Mouse (Mus musculus) neutrophil, adult 5-6 weeks (primary cell): ENCODE results near the gene Hecw2. TPM values are rescaled to one million over a fixed set of nuclear protein-coding genes. Genes with fewer than 3 reads are reported as not detected.

Experiments used
- ATAC-seq: fragments of 151-379, 151-347 bp; 2 replicates; pipeline ENCODE4 v1.8.0; 2017; ENCODE audit warnings: mild to moderate bottlenecking, moderate TSS enrichment; ENCODE audit not compliant: insufficient number of reproducible peaks, poor library complexity, low FRiP score, severe bottlenecking; ENCODE audit errors: extremely low read depth
- total RNA-seq: library from RNA; stranded (forward); fragments of 200-1000 nt; gene quantifications from 2 replicates; pipeline ENCODE4 v1.2.3, GENCODE M21; 2017

Gene Hecw2
- total RNA-seq, result 0.98 and 2.2 TPM in 2 replicates

DNA sequence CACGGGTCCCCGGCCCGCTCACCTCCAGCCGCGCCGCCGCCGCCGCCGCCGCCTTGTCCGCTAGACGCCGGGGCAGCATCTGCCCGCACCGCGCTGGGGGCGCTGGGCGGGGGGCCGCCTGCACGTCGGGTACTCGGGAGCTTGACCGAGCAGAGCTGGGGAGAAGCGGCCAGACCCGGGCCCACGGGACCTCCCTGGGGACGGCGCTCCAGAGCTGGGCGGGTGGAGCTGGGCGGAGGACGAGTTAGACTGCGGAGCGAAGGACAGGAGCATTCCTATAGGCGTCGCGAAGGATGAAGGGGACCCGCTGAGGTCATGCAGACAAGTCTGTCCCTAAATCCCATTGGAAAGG is at the start of gene Hecw2:
Hecw2 (minus strand) TSS at position 215 of the 352 bp plus-strand sequence.
- ATAC-seq, result no peak

DNA sequence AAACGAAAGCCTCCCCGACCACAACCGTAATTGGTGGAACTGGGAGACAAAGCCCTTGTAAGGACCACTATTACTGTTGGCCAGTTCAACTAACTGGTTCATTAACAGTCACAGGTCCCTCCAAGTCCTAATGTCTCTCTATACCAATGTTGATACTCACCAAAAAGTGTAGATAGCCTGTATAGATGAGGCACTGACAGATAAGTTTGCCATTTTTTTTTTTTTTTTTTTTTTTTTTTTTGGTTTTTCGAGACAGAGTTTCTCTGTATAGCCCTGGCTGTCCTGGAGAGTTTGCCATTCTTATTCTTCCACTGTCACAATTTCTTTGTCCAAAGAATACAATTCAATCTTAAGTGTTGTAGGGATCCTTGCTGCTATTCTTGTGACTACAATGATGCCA is 47.8 kb upstream of the Hecw2 start:
- ATAC-seq, result no peak

DNA sequence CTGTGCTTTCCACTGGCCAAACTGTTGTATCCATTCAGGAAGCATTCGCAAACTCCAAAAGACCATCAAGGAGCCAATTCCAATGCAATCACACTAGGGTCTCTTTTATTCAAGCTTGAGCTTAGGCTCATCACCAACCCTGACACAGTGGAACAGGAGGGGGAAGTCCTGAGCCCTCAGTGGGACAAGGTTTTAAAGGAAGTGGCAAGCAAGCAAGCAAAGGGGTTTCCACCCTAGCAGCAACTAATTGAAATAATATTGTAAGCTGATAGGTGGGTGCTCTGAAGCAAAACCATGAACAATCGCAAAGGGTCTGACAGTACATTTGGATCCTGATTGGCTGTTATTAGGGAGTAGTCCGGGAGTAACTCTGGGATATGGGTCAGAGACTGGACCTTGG is 25.3 kb upstream of the Hecw2 start:
- no peak for ATAC-seq

DNA sequence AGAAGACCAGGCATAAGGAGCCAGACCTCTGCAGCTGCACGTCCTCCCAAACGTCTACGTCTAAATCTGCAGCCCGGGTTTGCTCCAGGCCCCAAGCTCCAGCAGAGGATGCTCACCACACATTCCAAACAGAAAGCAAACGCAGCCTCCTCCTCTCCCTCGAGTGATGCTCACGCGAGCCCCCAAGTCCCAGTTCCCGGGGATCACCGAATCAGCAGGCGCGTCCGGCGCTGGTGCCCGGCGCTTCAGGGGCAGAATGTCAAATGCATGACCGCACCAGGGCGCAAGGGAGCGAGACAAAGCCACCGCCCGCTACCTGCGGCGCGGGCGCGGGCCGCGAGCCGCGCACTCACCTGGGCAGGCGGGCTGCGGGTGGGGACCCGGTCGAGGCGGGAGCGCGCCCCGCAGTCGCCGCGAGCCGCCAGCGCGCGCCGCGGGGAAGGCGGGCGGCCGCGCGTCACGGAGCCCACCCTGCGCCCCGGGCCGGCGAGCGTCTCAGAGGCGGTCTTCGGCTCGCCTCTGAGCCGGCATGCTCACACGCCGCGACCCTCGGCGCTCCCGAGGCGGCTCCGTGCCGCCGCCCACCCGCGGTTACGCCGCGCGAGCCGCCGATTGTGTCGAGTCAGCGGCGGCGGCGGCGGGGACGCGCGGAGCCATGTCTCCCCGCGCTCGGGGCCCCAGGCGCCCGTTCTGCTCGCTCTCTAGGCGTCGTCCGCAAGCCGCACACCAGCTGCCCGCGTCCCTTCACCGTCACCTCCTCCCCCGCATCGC is 600 bp downstream of the Hecw2 start:
- no peak for ATAC-seq

DNA sequence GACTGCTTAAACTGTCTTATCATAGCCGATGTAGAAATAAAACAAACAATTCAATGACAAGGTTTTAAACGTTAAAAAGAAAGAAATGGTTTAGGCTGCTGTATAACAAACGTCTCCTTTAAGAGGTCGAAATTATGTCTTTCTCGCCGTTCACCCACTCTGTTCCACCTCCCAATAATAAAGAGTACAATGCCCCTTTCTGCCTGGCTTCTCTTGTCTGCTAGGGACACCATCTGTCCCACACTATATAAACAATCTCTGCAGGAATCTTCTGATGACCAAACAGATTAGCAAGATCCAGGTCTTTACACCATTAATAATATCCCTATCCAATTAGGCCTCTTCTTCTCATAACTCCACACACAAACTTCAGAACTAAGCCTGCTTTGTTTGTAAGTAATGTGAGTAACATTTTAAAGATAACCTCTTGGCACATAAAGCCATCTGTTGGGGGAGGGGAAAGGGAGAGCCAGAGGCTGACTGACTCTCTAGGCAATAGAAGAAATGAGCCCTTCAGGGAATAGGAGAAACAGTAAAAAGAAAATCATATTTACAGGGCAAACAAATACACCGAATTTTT is 1.7 kb downstream of the Hecw2 start:
- ATAC-seq, result no peak

DNA sequence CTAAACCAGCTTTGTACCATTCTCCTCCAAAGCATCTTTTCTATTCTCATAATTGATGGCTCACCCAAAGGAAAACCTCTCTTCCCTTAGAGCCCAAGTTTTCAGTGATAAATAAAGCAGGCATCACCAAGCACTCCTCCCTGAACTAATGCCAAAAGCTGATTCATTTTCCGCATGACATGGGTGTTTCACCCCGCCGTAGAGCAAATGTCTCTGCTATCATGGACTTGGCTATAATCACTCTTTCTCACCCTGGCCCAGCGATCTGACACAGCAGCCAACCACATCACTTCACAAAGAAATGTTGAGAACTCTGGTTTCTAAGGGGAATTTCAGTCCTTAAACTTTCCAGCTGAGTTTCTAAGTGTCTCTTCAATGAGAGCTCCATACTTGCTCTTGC is 7.4 kb downstream of the Hecw2 start:
- ATAC-seq, result no peak

DNA sequence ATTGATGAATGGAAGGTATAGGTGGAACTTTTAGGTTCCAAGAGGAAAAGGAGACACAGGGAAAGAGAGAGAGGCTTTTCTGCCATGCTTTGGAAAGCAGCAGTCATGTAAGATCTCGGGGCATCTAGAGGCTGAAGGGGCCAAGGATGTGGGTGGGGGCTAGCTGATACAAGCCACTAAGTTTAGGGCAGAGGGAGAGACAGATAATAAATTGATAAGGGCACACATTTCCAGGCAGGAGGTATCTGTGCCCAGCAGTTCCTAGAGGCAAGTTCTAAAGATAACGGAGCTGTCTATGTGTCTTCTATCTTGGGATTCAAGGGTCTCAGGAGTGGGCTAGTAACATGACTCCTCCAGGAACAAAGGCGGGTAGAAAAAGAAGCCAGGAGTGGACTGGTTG is 8.6 kb downstream of the Hecw2 start:
- ATAC-seq, result no peak

DNA sequence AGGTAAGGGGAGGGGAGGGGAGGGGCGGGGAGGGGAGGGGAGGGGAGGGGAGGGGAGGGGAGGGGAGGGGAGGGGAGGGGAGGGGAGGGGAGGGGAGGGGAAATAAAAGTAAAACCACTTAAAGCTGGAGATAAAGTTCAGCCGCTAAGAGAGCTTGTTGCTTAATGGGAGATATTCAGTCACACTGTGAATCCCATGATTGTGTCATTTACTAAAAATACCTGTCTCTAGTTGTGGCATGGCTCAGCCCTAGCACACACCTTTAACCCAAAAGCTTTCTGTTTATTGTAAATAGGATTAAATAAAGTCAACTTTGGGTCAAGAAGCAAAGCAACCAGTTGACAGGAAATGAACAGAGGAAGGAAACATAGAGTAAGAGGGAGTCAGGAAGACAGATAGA is 14.3 kb downstream of the Hecw2 start:
- ATAC-seq, result no peak

DNA sequence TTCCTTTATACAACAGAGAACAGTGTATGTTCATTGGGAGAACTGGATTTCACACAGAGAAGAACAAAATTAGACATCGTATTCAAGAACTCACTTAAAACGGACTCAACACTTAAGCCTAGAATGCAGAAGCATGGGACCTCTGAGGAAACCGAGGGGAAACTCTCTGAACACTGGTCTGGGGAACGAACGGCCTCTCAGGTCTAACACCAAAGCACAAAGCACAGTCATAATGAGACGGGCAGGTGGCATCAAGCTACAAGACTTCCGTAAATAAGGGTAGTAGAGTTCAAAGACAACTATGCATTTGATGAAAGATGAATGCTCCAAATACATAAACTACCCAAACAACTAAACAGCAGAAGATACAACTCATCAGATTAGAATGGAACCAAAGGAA is 15.8 kb downstream of the Hecw2 start:
- no peak for ATAC-seq

DNA sequence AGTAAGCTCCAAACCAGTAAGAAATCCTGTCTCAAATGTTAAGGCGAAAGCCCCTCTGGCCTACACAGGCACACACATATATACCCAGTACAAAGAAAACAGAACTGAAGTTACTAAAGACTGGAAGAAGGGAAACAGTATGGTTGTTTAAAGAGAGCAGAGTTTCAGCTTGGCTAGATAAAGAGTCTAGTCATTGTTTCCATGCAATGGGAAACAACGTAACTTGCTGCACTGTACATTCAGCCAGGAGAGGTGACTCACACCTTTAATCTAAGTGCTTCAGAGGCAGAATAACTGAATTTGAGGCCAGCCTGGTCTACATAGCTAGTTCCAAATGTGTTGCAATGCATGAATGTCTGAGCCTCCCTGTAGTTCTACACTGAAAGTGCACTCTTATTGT is 18.4 kb downstream of the Hecw2 start:
- ATAC-seq, result no peak

DNA sequence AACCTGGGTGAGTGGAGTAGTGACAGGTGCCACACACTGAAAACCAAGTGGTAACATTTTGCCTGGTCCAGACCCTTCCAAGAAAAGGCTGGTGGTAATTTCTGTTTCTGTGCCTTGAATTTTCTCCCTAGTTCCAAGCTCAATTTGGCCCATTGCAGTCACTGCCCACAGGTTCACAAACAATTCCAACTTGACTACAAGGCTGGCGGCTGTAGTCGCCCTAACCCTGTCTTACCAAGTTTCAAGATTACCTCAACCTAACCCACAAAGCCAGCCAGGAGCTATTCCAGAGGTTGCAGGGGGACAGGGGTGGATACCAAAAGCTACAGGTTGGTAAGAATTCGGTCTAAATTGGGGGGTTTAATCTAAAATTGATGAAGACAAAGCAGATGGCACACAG is 27.0 kb downstream of the Hecw2 start:
- ATAC-seq, result no peak

DNA sequence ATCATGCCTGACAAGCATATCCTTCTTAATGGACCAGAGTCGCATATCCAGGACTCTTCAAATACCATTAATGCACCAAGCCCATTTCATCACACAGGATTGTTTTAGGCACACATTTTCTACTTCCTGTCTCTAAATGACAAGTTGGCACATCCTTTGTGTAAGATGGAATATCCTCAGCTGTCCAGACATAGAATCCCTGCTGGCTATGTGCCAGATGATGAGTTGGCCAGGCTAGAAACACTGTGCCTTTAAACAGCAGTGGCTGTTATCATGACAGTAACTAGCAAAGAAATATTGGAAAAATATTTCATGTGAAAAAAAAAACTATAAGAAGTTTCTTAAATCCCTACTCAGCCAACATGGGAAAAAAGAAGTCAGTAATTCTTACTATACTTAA is 35.4 kb downstream of the Hecw2 start:
- no peak for ATAC-seq

DNA sequence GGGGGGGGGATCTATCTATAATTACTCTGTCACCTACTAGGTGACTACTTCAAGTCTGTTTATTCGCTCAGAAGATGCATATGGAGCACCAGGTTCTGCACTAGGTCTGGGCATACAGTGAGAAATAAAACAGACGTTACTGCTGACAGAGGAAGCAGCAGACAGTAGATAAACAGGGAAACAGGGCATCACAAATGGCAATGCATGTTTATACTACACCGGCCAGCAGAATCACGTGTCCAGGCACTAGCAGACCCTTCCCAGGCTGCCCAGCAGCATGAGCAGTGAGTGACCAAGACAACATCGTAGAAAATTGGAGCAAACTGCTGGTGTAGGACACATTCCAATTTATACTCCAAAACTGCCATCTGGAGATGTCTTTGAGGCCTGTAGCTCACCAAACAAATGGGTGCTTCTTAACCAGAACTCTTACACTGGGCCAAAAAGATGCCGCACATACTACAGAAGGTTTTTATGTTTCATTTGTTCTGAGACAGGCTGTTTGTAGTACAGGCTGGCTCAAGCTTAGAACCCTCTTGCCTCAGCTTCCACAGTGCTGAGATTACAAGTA is 41.7 kb downstream of the Hecw2 start:
- no peak for ATAC-seq

DNA sequence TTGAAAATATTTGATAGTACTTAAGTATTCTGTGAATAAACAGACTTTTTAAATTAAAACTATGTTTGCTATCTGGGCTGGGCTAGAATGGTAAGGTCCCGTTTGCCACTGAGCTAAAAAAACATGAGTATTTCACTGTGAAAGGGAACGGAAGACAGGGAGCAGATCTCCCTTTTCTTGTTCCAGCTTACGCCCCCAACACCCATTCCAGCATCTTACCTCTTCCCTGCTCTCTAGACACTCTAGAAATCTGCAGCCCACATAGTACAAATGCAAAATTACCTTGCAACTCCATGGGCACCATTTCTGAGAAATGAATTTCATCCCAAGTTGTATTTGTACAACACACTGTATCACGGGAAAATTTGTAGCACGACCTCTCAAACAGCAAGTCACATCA is 49.9 kb downstream of the Hecw2 start:
- no peak for ATAC-seq

DNA sequence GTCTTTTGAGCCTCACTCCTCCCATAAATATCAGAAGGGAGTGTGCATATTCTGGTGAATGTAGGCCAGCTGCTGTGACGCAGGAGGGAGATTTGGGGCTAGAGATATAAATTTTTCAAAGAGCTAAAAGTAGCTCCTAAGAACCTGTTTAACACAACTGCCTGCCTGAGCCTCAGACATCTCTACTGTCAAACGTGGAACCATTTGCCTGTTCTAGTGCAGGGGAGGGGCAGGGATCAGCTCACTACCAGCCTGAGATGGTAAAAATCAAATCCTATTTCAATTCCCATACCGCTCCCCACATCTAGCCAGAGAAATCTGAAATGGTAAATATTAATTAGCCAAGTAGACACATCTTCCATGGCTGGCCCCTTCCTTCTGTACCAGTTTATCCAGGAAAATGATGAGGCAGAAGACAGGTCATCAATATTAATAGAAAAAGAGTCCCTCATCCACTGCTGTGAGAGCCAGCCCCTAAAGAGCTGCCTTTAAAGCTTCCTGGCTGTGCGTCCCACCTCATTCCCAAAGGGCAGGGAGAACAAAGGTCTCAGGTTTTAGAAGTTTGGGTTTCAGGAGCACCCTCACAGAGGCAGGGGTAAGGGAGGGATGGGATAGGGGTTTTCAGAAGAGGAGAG is 61.0 kb downstream of the Hecw2 start:
- ATAC-seq, result no peak

DNA sequence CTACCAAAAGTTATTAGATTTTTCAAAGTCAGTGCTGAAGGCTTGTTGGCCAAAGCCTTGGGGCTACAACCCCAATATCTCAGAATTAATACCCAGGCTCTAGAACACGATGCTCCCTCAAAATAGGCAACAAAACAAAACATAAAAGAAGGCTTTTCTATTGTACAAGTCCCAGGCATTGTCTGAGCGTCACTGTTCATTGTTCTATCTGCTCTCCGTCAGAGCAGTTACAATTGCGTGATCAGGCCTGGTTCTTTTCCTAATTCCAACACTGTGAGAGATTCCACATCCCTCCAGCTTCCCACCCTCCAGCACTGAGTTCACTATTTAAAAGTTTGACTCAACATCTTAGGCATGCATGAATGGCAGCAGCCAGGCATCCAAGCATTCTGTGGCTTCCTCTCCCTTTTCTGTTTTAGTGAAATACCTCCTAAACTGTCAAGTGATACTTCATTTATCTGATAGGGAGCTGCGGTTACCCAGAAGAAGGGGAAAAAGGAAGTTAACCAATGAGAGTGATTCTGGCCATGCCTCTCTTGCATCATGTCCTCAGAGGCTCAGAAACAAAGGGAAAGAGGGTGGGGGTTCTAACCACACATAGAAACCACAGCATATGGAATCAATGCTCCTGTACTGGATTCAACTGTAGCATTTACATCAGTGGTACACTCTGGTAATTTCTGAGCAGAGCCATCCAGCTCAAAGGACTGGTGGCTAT is 66.1 kb downstream of the Hecw2 start:
- no peak for ATAC-seq

DNA sequence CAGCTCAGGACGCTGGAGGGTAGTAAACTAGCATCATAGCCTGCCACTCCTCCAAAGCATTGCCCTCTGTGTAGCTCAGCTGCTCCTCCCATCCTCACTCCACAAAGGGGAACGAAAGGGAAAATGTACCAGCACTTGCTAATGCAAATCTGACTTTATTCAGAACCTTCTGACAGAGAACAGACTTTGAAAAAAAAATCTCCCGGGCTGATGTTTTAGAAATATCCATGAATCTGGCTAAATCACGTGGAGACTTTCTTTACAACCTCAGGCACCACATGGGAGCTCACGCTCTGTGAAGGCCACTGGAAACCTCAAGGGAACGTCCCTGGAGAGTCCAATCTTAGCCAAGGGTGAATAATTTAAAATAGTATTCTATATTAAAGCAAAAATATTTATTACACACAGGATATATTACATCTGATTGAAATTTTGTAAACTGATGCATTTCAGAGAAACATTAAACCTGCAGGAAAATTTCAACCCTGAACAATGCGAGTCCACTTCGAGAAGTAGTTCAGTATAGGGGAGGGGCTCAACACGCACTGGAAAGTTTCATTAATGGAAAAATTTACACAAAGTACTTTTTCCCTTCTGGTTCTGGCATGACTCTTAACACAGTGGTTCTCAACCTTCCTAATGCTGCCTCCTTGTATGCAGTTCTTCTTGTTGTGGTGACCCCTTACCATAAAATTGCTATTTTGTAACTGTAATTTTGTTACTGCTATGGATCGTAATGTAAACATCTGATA is 67.8 kb downstream of the Hecw2 start:
- no peak for ATAC-seq

DNA sequence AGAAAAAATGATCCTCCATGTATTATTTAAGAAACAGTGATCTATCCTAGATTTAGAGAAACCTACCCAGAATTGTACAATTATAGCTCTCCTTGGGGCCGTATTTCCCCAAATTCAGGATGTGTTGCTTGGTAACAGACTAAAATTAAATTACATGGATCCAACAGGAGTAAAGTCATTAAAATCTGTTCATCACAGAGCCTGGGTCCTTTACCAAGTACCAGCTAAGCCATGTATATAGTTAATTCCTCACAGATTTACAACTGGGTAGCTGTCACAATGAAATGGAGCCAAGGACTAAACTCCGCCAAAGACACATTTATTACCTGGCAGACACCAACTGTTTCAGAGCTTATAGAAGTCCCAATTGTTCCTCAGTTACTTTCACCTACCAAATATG is 72.4 kb downstream of the Hecw2 start:
- no peak for ATAC-seq
